Mouse (Mus musculus) E14TG2a.4 (cell line): Measurements from ENCODE around the gene Rec8.

Source experiments
- H3K27me3 ChIP-seq: 2 replicates; pipeline ENCODE4 v1.6.1; 2014; ENCODE audit warnings: low read length, control low read depth; ENCODE audit not compliant: insufficient read depth
- H3K36me3 ChIP-seq: 2 replicates; pipeline ENCODE4 v1.6.1; 2014; ENCODE audit warnings: low read length, control low read depth; ENCODE audit not compliant: insufficient read depth
- H3K4me1 ChIP-seq: replicated peaks from 2 replicates; pipeline ENCODE4 v1.6.1; 2014; ENCODE audit warnings: low read depth, low read length, control low read depth
- H3K4me3 ChIP-seq: replicated peaks from 2 replicates; pipeline ENCODE4 v1.5.1; 2014; ENCODE audit warnings: mild to moderate bottlenecking, low read length
- H3K9me3 ChIP-seq: 2 replicates; pipeline ENCODE4 v1.6.1; 2014; ENCODE audit warnings: low read length, control low read depth
- CTCF ChIP-seq: conservative IDR thresholded peaks from 2 replicates; pipeline ENCODE4 v1.5.1; 2014; ENCODE audit warnings: low read length
- NANOG ChIP-seq: IDR thresholded peaks from 2 replicates; pipeline ENCODE4 v1.6.1; 2014; ENCODE audit warnings: borderline replicate concordance, low read length, mixed read lengths
- POU5F1 ChIP-seq: IDR thresholded peaks from 2 replicates; pipeline ENCODE4 v1.6.1; 2014; ENCODE audit warnings: low read length, borderline replicate concordance

The Rec8 gene

DNA sequence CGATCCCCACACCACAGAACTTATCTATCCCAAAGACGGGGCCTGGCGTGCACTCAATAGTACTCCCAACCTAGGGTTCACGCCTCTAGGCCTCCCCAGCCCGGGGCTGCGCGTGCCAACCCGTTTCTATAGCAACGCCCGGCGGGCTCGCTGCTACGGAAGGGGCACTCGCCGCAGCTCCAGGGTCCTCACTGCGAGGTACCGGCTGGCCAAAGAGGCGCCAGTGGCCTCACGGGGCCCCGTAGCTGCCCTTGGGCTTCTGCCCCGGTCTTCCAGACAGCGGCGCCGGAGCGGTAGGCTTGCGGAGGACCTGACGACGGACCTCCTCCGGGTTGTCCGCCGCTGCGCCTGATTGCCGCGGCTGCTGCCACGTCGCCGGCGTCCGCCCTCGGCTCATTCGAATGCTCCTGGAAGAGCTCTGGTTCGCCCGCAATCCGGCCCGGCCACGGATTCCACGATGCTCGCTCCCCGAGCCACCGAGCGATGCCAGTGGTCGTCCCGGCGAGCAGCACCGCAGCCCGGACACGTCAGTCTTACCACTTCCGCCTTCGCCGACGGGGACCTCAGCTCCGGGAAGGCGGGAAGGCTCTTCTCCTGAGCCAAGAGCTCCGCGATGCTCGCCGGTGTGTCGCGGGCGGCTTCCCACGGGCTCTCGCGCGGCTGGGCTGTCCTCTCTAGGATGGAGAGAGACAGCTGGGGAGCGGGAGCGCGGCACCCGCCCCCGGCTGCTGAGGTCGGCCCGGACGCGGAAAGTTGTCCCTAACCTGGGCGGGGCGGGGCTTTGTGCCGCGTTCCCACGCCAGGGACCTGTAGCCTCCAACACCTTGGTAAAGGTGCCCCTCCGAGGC is 25.4 kb downstream of the Rec8 start, which contains the start of gene Tm9sf1:
Gene Tm9sf1, minus strand, starts transcription at position 747 of the 848 bp plus-strand sequence.
- Histone ChIP-seq H3K4me1 (peaks cover 58% of the 10 kb centered on the region), H3K9me3 (no peaks in the 10 kb centered on the region), H3K4me3 (peak within 1 kb of the TSS; percentile 96), H3K27me3 (no peaks in the 10 kb centered on the region), H3K36me3 (peaks cover 40% of the 10 kb centered on the region)
- TF ChIP-seq CTCF (no peak), NANOG (no peak), POU5F1 (no peak)

DNA sequence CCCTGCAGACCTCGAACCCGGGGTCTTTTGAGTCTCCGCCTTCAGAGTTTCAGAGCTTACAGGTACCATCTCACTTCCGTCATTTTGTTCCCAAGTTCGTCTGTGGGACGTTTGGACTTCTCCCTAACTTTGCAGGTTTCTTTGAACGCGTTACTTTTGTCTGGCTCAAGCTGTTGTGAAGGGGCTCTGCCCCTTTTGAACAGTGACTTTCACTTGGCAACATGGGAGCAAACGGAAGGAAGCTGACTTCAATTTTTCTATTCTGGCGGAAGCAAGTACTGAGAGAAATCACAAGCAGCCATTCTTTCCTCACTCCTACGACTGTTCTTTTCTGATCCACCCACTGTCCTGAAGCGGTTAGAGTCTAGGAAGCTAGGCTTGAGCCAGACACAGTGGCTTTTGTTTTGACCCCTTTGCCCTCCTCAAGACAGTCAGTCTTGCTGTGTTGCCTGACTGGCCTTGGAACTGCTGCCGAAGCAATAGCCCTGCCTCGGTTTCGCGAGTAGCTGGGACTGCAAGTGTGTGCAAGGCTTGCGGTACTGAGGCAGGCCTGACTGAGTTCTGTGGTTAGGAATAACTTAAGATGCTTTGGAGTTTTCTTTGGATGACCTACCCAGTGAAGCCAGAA is 26.5 kb downstream of the Rec8 start:
- no peak for TF ChIP-seq POU5F1
- no peak for TF ChIP-seq NANOG
- no peak for TF ChIP-seq CTCF
- peaks cover 30% of the 10 kb centered on the region for H3K36me3 ChIP-seq
- peak overlapping the region; percentile 96 for H3K4me3 ChIP-seq
- H3K4me1 ChIP-seq, result peaks cover 58% of the 10 kb centered on the region
- H3K27me3 ChIP-seq, result no peaks in the 10 kb centered on the region
- no peaks in the 10 kb centered on the region for H3K9me3 ChIP-seq

- peaks cover 16% of the 10 kb centered on the region for H3K27me3 ChIP-seq
- peaks cover 25% of the 10 kb centered on the region for H3K4me1 ChIP-seq
- H3K9me3 ChIP-seq, result no peaks in the 10 kb centered on the region
- H3K36me3 ChIP-seq, result peaks cover 7% of the 10 kb centered on the region
- H3K4me3 ChIP-seq, result no peak within 1 kb of the TSS
- TF ChIP-seq POU5F1, result no peak
- TF ChIP-seq NANOG, result no peak
- no peak for TF ChIP-seq CTCF
Measured at GRCm38 (mm10) chr14:55649884-55650283, 32.0 kb downstream of the Rec8 start, which contains the start of gene Tssk4. TSS of gene Tssk4 (plus strand) at chr14:55650184.

- H3K4me3 ChIP-seq, result no peak overlapping the region
- no peaks in the 10 kb centered on the region for H3K9me3 ChIP-seq
- H3K36me3 ChIP-seq, result peaks cover 1% of the 10 kb centered on the region
- peaks cover 18% of the 10 kb centered on the region for H3K27me3 ChIP-seq
- peaks cover 12% of the 10 kb centered on the region for H3K4me1 ChIP-seq
- TF ChIP-seq NANOG (no peak), POU5F1 (no peak), CTCF (no peak)
Measured at GRCm38 (mm10) chr14:55651528-55651927, 33.7 kb downstream of the Rec8 start.

GRCm38 (mm10) chr14:55656935-55657334 is 39.1 kb downstream of the Rec8 start:
- Histone ChIP-seq H3K9me3 (no peaks in the 10 kb centered on the region), H3K27me3 (peaks cover 6% of the 10 kb centered on the region; the same call in 1 of the 2 replicates), H3K4me3 (no peak overlapping the region), H3K36me3 (peaks cover 29% of the 10 kb centered on the region), H3K4me1 (peaks cover 24% of the 10 kb centered on the region)
- TF ChIP-seq NANOG (no peak), POU5F1 (no peak), CTCF (no peak)

DNA sequence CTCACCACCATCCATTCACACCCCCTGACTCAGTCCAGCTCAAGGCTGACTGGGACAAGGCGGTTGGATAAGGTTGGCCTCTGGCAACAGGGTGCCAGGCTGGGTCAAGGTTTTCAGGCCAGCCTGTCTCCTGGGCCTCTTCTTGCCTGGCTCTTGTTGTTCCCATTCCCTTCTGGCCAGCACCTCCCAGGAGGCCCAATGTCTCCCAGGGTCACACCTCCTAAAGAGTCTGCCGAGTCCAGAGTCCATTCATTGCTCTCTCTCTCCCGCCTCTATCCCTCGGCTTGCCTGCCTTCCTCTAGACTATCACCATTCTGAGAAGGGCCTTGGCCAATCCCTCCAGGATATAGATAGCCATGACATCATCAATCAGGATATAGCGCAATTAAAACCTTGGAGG is 40.2 kb downstream of the Rec8 start:
- H3K4me1 ChIP-seq, result peaks cover 23% of the 10 kb centered on the region
- TF ChIP-seq POU5F1 (no peak), CTCF (no peak), NANOG (no peak)
- H3K27me3 ChIP-seq, result peaks cover 3% of the 10 kb centered on the region; the same call in 1 of the 2 replicates
- no peaks in the 10 kb centered on the region for H3K9me3 ChIP-seq
- H3K4me3 ChIP-seq, result no peak overlapping the region
- peaks cover 40% of the 10 kb centered on the region for H3K36me3 ChIP-seq

DNA sequence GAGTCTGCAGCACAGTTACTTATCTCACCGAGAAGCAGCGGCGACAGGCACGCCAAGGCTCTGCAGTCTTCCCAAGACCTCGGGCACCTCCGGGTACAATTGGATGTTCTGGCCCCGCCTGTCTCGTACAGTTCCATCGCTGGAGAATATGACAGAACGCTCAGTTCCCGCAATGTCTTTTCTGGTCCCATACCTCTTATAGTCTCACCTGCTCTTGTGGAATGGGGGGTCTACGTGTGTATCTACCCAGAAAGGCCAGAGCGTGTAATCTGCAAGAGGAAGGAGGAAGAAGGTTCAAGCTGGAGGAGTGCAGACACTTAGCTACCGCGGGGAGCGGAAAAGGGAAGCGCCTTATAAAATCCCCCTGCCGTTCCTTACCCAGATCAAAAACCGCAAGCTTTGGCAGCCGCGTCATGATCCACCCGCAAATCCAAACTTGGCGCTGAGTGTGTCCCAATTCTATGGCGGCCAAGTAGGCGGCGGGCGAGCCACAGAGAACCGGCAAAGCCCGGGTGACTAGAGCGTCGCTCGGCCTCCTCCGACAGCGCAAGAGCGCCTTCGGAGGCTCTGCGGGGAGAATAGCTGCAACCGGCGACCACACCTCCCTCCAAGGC is 42.2 kb downstream of the Rec8 start, which contains the start of gene Mdp1:
Gene Mdp1, minus strand, starts transcription at position 549 of the 614 bp plus-strand sequence.
- Histone ChIP-seq H3K9me3 (no peaks in the 10 kb centered on the region), H3K36me3 (peaks cover 60% of the 10 kb centered on the region), H3K27me3 (no peaks in the 10 kb centered on the region), H3K4me1 (peaks cover 23% of the 10 kb centered on the region), H3K4me3 (peak within 1 kb of the TSS; percentile 84)
- TF ChIP-seq NANOG, result no peak
- no peak for TF ChIP-seq CTCF
- TF ChIP-seq POU5F1, result no peak

GRCm38 (mm10) chr14:55660636-55661035 is 42.8 kb downstream of the Rec8 start:
- peaks cover 25% of the 10 kb centered on the region for H3K4me1 ChIP-seq
- no peak for TF ChIP-seq POU5F1
- TF ChIP-seq CTCF, result no peak
- TF ChIP-seq NANOG, result no peak

More at GRCm38 (mm10) chr14:55660636-55661035, 42.8 kb downstream of the Rec8 start:
- Histone ChIP-seq H3K4me3 (peak overlapping the region; percentile 84; the same call in 1 of the 2 replicates), H3K36me3 (peaks cover 66% of the 10 kb centered on the region), H3K9me3 (no peaks in the 10 kb centered on the region), H3K27me3 (no peaks in the 10 kb centered on the region)
